Mouse (Mus musculus) MEL (cell line): ENCODE data around the gene Ints7.

Source experiments
- CTCF ChIP-seq, 3 experiments: IDR thresholded peaks in 2 of 3; conservative IDR thresholded peaks in 1 of 3; 2 replicates each; pipeline ENCODE4 v1.5.1; 2011 to 2012; ENCODE audit warnings: low read length in 3 of 3, low read depth in 2 of 3, mild to moderate bottlenecking in 2 of 3, improper control_type of control experiment in 1 of 3, inconsistent platforms in 1 of 3, mixed read lengths in 1 of 3, moderate library complexity in 1 of 3; ENCODE audit not compliant: control insufficient read depth in 1 of 3, insufficient read depth in 1 of 3, poor library complexity in 1 of 3, severe bottlenecking in 1 of 3
- ETS1 ChIP-seq: IDR thresholded peaks from 2 replicates; pipeline ENCODE4 v1.6.1; 2012; ENCODE audit warnings: low read depth, mild to moderate bottlenecking, inconsistent platforms, low read length, improper control_type of control experiment, moderate library complexity
- MEF2A ChIP-seq: IDR thresholded peaks from 2 replicates; pipeline ENCODE4 v1.6.1; 2014; ENCODE audit warnings: low read depth, mild to moderate bottlenecking, inconsistent platforms, low read length, improper control_type of control experiment; ENCODE audit not compliant: poor library complexity, insufficient replicate concordance, severe bottlenecking; ENCODE audit errors: extremely low read depth
- SIN3A ChIP-seq: IDR thresholded peaks from 2 replicates; pipeline ENCODE4 v1.6.1; 2012; ENCODE audit warnings: low read length, improper control_type of control experiment, inconsistent platforms

- TF ChIP-seq MEF2A (no peak), CTCF (IDR thresholded peaks at IDR 0.05 in 2 of 3, conservative IDR thresholded peaks at IDR 0.05 in 1 of 3; ENCODE audit: control insufficient read depth in 1 of 3, insufficient read depth in 1 of 3, low read depth in 2 of 3, low read length in 3 of 3, poor library complexity in 1 of 3, severe bottlenecking in 1 of 3) (no peak), SIN3A (no peak), ETS1 (no peak)
Measured at GRCm38 (mm10) chr1:191622801-191623200, 47.4 kb downstream of the Ints7 start.
